Mouse (Mus musculus): ENCODE results near the gene Tnpo1.

Tnpo1 gene

DNA sequence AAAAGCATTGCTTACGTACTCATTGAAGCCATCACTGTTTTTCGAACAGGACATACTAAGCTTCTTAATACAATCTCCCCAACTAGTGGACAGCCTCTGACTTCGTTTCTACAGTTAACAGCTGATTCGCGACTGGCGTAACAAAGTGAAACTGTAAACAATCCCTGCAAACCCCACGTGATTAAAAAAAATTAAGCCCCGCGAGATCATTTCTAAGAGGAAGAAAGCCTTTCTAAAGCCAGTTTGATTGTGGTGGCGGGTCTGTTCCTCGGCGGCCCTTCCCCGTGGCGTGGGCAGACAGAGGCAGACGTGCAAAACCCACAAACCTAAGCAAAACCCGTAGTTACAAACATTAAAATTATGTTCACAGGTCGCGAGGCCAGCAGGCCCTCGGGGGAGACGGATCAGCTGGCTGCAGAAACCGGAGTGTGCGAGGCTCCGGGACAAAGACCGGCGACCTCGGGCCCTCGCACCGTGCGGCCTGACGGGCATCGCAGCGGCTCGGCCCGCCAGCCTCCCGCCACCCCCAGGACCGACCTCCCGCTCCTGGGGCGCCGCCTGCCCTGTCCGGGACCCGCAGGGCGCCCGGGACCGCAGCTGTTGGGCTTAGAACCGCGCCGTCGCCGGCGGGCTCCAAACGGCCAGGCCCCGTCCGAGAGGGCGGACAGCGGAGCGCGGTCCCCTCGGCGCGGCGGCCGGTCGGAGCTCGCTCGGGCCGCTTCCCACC lies 535 bp downstream of the Tnpo1 start:
- no peak for DNase-seq (ENCODE audit: low spot score)

- no peak for DNase-seq (ENCODE audit: low spot score)
Observed at GRCm38 (mm10) chr13:98924897-98925485, 1.2 kb downstream of the Tnpo1 start.

GRCm38 (mm10) chr13:98922806-98923205 lies 3.4 kb downstream of the Tnpo1 start:
- DNase-seq (ENCODE audit: low spot score), result no peak

DNA sequence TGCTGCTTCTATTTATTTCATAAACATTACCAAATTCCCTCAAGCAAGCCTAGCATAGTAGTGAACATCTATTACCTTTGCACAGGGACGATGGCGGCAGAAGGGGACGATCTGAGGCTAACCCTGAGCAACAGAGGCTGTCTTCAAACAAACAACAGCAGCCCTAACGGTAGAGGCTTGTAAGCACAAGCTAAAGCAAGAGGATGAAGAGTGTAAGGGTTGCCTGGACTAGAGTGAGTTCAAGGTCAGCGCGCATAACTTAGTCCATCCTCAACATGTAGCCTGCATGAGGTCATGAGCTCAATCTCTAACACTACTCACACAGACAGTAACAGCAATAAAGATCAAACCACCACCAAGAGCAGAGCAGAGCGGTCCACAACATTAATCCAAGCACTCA lies 4.9 kb downstream of the Tnpo1 start:
- no peak for DNase-seq (ENCODE audit: low spot score)

DNA sequence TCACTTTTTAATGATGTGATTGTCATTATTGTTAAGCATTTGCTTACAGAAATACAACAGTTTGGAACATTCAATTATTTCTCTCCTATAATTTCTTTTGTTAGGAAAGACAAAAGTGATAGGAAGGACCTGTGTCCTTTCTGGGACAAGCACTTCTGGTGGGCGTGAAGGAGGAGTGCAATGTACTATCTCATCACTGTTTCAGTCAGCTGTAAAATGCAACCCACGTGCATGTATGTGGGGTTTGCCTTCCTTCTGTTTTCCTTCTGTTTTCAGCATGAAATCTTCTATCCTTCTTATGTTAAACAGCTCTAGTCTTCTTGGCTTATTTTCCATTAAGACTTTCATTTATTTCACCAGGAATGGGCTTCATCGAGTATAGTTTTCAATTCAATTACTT lies 5.9 kb downstream of the Tnpo1 start:
- no peak for DNase-seq (ENCODE audit: low spot score)

DNA sequence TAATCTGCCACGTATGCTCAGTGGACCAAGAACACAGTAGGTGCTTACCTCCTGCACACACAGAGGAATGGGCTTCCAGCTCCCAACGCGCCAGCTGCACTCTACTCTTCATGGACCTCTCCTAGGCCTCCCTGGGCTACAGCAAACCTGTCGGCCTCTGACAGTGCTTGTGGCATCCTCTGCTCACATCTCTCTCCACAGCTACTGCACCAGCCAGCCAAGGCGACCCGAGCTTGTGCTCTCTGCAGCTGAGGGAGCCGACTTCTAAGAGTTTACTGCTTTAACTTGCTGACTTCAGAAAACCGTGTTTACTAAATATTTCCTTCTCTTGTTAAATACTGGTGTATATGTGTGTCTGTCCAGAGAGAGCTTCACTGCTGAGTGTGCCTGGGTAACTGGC lies 6.5 kb downstream of the Tnpo1 start:
- DNase-seq (ENCODE audit: low spot score), result no peak

DNA sequence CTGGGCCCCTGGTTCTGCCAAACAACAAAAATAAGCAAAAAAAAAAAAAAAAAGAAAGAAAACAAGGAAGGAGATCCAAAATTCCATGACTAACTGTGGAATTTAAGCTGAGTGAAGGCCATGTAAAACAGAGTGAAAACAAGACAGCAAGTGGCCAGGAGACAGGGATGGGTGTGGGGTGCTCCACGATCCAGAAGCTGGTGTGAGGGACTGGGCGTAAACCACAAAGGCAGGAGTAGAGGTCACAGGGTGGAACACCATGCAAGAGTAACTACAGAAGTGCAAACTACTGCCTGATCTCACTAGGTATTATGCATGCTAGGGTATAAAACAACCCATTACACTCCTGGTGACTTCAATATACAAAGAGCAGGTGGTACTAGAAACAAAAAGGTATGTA lies 8.3 kb downstream of the Tnpo1 start:
- DNase-seq (ENCODE audit: low spot score), result no peak

DNA sequence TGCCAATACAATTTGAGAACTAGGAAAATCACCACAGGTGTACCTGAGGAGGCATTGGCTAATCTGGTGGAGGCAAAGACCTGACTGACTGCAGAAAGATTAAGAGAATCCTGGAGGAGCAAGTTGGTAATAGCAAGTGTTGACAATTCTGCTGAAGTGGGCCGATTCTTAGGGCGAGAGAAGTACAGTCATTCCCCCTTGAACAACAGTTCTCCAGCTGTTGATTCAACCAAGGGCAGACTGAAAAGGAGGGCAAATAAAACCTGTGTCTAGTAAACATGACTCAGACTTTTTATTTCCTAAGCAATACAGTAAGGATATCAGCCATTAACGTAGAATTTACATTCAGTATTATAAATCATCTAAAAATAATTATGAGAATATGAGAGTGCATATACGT lies 10.6 kb downstream of the Tnpo1 start:
- no peak for DNase-seq (ENCODE audit: low spot score)

GRCm38 (mm10) chr13:98914844-98915212 lies 11.4 kb downstream of the Tnpo1 start:
- no peak for DNase-seq (ENCODE audit: low spot score)

DNA sequence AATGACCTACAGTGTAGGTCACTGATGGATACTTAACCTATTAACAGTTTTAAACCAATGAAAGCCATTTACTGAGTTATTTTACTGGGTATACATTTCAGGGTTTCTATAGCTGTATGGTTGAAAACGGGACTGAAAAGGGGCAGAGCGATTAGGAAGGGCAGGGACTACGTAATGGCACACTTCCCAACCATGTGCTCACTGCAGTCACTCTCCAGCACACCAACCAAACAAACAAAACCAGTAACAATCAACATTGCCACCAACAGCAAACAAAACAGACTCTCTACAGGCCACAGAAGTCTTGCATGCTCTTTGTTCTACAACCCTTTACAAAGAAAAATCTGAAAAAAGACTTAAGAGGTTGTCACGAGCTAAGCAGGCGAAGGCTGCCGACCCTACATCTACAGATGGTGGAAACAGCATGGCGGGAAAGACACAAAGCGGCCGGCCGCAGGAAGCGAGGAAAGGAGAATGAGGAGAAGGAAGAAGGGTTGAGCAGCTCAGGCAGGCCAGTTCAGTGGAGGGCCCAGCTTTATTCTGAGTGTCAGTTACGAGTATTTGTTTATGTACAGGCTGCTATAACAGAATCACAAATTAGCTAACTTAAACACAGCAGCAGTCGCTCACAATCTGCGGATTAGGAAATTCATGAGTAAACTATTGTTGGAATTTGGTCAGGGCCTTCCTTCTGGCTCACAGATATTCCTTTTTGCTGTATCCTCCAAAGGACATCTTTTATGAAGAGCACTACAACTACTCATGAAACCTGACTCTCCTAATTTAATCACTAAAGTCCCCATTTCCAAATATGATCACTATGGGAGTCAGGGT lies 12.0 kb downstream of the Tnpo1 start:
- no peak for DNase-seq (ENCODE audit: low spot score)

DNA sequence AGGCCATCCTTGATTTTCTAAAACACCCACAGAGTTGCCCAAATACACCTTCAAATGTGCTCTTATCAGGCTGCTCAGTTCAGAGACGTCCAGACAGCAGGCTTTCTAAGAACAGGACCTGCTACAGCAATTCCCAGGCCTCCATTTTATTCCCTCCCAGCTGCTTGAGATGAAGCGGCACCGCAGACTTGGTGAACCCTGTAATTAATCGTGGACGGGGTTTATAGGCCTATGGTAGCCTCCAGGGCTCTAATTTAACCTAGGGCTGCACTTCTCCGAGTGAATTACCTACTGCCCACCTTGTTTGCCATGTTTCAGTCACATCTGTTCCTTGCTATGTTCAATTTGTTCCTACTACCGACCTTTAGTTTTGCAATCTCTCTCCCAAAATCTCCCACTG lies 13.0 kb downstream of the Tnpo1 start:
- DNase-seq (ENCODE audit: low spot score), result no peak

DNA sequence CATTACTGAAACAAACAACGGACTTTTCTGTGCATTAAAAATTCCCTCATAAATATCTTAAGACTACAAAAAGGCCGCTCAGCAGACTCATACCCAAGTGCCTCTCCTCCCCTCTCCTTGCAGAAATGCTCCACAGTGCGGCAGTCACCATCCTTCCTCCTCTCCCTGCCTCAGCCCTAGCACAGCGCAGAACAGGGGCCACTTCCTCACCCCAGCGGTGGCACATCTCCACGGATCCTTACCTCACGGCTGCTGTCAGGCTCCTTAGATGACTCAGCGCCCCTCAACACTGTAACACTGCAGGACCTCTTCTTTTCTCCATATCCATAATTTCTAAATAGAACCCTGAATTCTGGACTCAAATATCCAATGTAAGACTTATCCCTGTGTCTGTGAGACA lies 13.6 kb downstream of the Tnpo1 start:
- no peak for DNase-seq (ENCODE audit: low spot score)

GRCm38 (mm10) chr13:98910801-98911200 lies 15.4 kb downstream of the Tnpo1 start:
- DNase-seq (ENCODE audit: low spot score), result no peak

- DNase-seq (ENCODE audit: low spot score), result no peak
Observed at GRCm38 (mm10) chr13:98904608-98905007, 21.6 kb downstream of the Tnpo1 start.

DNA sequence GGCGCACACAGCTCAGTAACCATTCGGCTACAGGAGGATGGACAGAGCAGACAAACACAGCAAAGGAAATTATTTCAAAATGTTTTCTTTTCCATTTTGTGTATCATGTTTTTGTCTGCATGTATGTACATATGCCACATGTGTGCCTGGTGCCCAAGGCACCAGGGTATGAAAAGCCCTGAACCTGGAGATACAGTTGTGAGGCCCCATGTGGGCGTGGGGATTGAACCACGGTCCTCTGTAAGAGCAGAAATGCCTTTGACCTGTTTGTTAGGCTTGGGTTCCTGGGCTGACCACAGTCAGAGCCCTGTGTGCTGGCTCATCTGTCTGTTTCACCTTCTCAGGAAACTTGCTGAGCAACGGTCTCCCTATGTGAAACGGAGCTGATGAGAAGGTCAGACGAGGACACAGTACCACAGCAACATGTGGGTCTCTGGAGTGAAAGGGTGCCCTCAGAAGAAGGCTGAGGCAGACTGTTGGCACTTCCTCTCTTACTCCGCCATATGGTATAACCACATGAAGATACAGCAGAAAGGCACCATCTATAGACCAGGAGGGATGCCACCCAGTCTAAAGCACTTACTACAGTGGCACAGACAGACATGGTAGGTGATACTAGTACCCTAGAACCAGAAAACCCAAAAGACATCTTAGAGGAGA lies 23.7 kb downstream of the Tnpo1 start:
- DNase-seq (ENCODE audit: low spot score), result no peak

DNA sequence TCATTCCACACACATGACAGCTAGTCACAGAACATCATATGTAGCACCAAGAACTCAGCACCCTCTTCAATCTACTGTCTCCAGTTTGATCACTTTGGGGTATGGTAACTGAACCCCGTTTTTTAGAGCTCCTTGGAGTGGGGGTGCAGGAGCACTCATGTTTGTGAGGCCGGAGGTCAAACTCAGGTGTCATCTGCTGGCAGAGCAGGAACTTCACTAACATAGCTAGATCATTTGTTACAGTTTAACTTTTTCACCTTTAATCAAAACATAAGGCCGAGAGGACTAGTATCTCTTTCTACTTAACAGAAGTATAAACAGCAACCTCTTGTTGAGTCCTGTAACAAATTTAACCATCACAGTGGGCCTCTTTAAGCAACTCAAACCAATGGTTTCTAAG lies 26.6 kb downstream of the Tnpo1 start:
- no peak for DNase-seq (ENCODE audit: low spot score)

DNA sequence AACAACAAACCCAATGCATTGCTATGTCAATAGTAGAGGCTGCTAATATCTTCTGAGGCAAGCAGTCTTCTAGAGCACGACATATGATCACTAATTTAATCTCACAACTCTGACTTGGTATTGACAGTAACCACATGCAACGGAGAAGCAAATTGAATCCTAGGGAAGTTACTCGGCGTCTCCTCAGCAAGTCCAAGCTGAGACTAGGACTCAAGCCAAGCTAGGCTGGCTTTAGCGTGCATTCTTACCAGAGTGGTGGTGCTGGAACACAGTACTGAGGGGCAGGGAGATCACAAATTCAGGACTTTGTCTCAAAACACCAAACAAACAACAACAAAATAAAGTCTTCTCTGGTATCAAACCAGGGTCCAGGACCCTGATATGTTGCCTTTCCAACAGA lies 28.6 kb downstream of the Tnpo1 start:
- no peak for DNase-seq (ENCODE audit: low spot score)

DNA sequence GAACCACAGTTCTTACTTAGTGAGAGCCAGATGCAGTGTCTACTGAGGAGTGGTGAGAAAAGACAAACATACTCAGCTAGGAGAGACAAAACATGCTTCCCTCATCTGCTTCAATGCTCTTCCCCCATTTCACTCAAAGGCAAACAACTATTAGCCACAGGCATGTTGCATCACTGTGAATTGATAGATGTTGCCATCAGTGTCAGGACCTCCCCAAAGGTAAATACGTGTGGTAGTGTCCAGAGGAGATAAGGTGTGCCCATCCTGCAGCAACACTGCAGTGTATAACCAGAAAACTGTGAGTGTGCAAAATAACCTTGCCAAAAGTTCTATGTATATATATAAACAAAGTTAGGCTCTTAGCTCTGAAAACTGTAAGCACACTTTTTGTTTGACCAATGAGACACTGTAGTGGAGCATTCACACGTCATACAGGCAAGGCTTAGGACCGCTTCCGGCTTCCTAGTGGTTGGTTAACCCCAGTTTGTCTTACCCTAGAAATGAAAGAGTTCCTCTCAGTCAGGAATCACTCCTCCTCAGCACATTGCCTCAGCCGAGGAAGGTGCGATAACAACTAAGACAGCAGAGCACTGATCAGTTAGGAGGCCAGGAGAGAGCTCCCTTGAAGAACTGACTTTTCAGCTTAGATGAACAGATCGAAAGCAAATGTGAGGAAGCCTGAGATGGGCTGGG lies 29.6 kb downstream of the Tnpo1 start:
- DNase-seq (ENCODE audit: low spot score), result no peak

GRCm38 (mm10) chr13:98896013-98896412 lies 30.2 kb downstream of the Tnpo1 start:
- DNase-seq (ENCODE audit: low spot score), result no peak

DNA sequence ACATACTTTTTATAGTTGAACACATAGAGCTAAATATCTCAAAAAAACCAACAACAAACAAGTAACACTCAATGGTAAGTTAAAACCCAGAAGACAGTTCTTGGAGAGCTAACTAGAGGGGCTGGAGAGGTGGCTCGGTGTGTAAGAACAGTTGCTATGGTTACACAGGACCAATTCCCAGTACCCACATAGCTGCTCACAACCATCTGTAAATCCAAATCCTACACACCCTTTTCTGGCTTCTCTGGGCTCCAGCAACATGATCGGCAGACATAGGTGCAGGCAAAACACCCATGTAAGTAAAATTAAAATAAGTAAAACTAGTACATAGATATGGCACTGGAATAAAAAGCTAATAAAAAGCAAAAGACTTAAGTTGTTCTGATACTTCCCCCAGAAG lies 31.3 kb downstream of the Tnpo1 start:
- no peak for DNase-seq (ENCODE audit: low spot score)

DNA sequence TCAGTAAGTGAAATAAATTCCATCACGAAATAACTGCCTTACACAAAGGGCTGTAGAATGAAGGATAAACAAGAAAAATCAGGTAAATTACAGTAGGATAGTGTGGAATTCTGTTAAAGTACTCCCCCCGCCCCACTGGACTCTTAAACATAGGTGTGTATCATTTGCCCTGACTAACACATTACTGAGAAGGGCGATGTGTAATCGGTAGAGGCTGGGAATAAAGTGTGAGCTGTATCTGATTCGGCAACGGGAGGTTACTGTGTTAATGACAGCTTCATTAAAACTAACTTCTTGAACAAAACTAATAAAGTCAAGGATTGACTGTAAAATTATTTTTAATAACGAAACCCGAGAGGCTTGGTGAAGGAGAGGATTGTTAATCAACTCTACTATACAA lies 34.7 kb downstream of the Tnpo1 start:
- no peak for DNase-seq (ENCODE audit: low spot score)

DNA sequence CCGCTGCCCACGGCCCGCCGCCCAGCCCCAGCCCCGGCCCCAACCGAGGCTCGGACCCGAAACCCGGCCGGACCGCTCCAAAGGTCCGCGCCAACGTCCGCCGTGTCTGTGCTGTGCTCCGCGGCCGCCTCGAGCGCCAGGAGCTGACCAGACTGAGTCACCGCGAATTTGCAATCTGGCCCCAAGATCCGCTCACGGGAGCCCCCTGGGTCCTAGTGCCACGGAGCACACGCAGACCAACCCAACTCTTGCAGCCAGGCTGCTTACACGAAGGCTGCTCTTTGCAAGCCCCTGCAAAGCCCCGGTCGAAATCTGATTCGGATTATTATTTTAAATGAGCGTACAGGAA lies 35.3 kb downstream of the Tnpo1 start:
- DNase-seq (ENCODE audit: low spot score), result peak; percentile 27
